Mouse (Mus musculus): ENCODE data around the gene Olfr1233.

The Olfr1233 gene

DNA sequence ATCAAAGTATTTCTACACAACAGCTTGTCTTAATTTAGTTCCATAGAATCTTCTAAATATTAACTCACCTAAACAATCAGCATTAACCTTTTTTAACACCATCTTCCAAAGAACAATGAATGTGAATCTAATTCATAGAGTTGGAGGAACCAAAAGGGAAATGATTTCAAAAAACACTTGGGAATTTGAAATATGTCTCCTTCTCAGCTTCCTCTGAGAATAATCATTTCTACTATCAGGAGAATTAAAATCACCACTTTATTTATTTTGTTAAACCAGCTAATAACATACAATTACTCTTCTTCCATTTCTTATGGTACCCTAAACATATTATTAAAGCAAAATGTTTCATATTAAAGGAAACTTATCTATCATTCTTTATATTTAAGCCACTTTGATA lies at the start of gene Olfr1233:
Gene Olfr1233, minus strand, starts transcription at position 101 of the 400 bp plus-strand sequence.
- DNase-seq (ENCODE audit: low read depth, low spot score) = no peak

GRCm38 (mm10) chr2:89364765-89365164 lies 22.6 kb upstream of the Olfr1233 start, which contains the start of gene Olfr1234:
Gene Olfr1234, minus strand, starts transcription at chr2:89364865.
- no peak for DNase-seq (ENCODE audit: low read depth, low spot score)

GRCm38 (mm10) chr2:89329575-89329974 lies 12.6 kb downstream of the Olfr1233 start, which contains the start of gene Olfr1232:
Gene Olfr1232, minus strand, starts transcription at chr2:89329675.
- DNase-seq (ENCODE audit: low read depth, low spot score) = no peak

DNA sequence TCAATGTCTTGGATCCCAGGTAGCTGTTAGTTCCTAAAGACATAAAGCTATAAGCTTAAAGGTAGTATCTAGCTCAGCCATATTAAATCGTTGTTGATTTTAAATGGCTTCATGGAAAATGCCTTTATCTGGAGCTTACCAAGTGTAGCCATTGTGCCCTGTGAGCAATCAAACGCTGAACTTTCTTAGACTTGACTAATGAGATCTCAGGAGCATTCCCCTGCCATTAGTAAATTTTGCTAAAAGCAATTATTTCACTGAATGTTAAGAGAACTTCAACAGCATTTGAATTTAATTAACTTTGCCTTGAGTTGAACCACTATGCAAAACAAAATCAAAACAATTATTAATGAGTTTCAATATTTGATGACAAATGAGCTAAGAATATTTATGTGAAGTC lies 35.2 kb downstream of the Olfr1233 start, which contains the start of gene Olfr1231:
Gene Olfr1231, minus strand, starts transcription at position 101 of the 400 bp plus-strand sequence.
- DNase-seq (ENCODE audit: low read depth, low spot score) = no peak

DNA sequence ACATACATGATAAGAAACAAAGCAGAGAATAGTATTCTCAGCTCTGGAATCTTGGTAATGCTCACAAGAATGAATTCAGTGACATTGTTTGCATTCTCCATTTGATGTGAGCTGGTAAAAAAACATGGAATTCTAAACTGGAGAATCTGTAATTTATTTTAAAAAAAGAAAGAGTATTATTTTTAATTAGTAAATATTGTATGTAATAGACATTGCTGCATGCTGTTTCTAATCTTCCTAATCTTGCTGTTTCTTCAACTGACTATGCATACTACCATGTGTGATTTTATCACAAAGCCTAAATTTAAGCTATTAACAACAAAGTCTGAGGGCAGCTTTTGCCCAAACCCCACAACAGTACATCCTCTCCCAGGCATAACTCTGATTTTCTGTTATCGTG lies 45.0 kb downstream of the Olfr1233 start, which contains the start of gene Olfr1230:
Gene Olfr1230, minus strand, starts transcription at position 101 of the 400 bp plus-strand sequence.
- DNase-seq (ENCODE audit: low read depth, low spot score) = no peak

- DNase-seq (ENCODE audit: low read depth, low spot score) = no peak
Observed at GRCm38 (mm10) chr2:89287914-89288313, 54.3 kb downstream of the Olfr1233 start, which contains the start of gene Olfr1229. Gene Olfr1229, minus strand, starts transcription at chr2:89288014.
